Mouse (Mus musculus) cerebellum, adult 2 months (tissue): Measurements from ENCODE around the gene Slc25a3. TPM values are rescaled to one million over a fixed set of nuclear protein-coding genes. Genes with fewer than 3 reads are reported as not detected.

Experiments
- DNase-seq, 2 experiments: peaks; one replicate each; pipeline ENCODE4 v3.0.0; 2021
- H3K27ac ChIP-seq: fragments of 200-500 bp; 2 replicates; pipeline ENCODE4 v1.5.1; 2012; ENCODE audit warnings: low read length, control low read depth, inconsistent platforms; ENCODE audit not compliant: insufficient read depth
- H3K27me3 ChIP-seq: fragments of 200-500 bp; 2 replicates; pipeline ENCODE4 v1.6.1; 2012; ENCODE audit warnings: inconsistent platforms, mild to moderate bottlenecking, low read length, moderate library complexity; ENCODE audit not compliant: control insufficient read depth, insufficient read depth
- H3K4me1 ChIP-seq: fragments of 200-500 bp; 2 replicates; pipeline ENCODE4 v1.6.1; 2011; ENCODE audit warnings: low read length; ENCODE audit not compliant: control insufficient read depth, insufficient read depth
- H3K4me3 ChIP-seq: fragments of 200-500 bp; replicated peaks from 2 replicates; pipeline ENCODE3; 2011; ENCODE audit warnings: mild to moderate bottlenecking, low read depth, low read length, control low read depth; ENCODE audit not compliant: insufficient read depth
- CTCF ChIP-seq: fragments of 200-500 bp; IDR thresholded peaks from 2 replicates; pipeline ENCODE4 v1.5.1; 2011; ENCODE audit warnings: low read depth, mild to moderate bottlenecking, control low read depth, low read length, moderate library complexity, borderline replicate concordance; ENCODE audit not compliant: insufficient read depth
- POLR2A ChIP-seq: fragments of 200-500 bp; IDR thresholded peaks from 2 replicates; pipeline ENCODE4 v1.6.1; 2011; ENCODE audit warnings: low read length, control low read depth, borderline replicate concordance; ENCODE audit not compliant: insufficient read depth
- WGBS: fragments of 180-500 bp; shearing (Covaris S2); methylation state at CpG from one replicate; pipeline ENCODE4 v1.1.7; 2018; 5-methylcytosine and 5-hydroxymethylcytosine counted together
- polyA plus RNA-seq: library from polyadenylated mRNA; depleted of rRNA; stranded (reverse); fragments of >200 nt; gene quantifications from 2 replicates; pipeline ENCODE4 v1.2.3, GENCODE M21; 2012

The Slc25a3 gene
- polyA plus RNA-seq, 1 experiment, result 804 TPM

- no peak for TF ChIP-seq CTCF
- no peak for TF ChIP-seq POLR2A
- H3K4me1 ChIP-seq, result peaks cover 6% of the 10 kb centered on the region; the same call in 1 of the 2 replicates
- no peak for DNase-seq
- 17% methylated on average over 6 of the region's 6 CpGs for WGBS
- H3K27ac ChIP-seq, result no peak overlapping the region
- H3K27me3 ChIP-seq, result no peaks in the 10 kb centered on the region
- peak overlapping the region; percentile 79 for H3K4me3 ChIP-seq
Observed at GRCm38 (mm10) chr10:91122646-91123045, 1.2 kb downstream of the Slc25a3 start.

- 87% methylated on average over 12 of the region's 12 CpGs for WGBS
- no peak for DNase-seq
- peaks cover 2% of the 10 kb centered on the region; the same call in 1 of the 2 replicates for H3K4me1 ChIP-seq
- no peak overlapping the region for H3K27ac ChIP-seq
- H3K27me3 ChIP-seq, result no peaks in the 10 kb centered on the region
- no peak for TF ChIP-seq CTCF
- no peak for TF ChIP-seq POLR2A
- no peak overlapping the region for H3K4me3 ChIP-seq
Observed at GRCm38 (mm10) chr10:91116958-91117357, 6.9 kb downstream of the Slc25a3 start.

GRCm38 (mm10) chr10:91109841-91110240 lies 14.0 kb downstream of the Slc25a3 start:
- H3K27me3 ChIP-seq, result no peaks in the 10 kb centered on the region
- H3K27ac ChIP-seq, result no peak overlapping the region
- no peak overlapping the region for H3K4me3 ChIP-seq
- no peaks in the 10 kb centered on the region for H3K4me1 ChIP-seq
- 73% methylated on average over 4 of the region's 4 CpGs for WGBS
- TF ChIP-seq POLR2A (no peak), CTCF (no peak)
- DNase-seq, result no peak

GRCm38 (mm10) chr10:91105981-91106380 lies 17.9 kb downstream of the Slc25a3 start:
- Histone ChIP-seq H3K4me1 (no peaks in the 10 kb centered on the region), H3K27me3 (no peaks in the 10 kb centered on the region), H3K27ac (no peak overlapping the region), H3K4me3 (no peak overlapping the region)
- no peak for TF ChIP-seq POLR2A
- no peak for TF ChIP-seq CTCF
- no peak for DNase-seq
- WGBS, result 92% methylated on average over 3 of the region's 3 CpGs

- WGBS, result 88% methylated on average over 14 of the region's 14 CpGs
- TF ChIP-seq POLR2A, result no peak
- TF ChIP-seq CTCF, result no peak
Observed at GRCm38 (mm10) chr10:91102799-91103590, 20.9 kb downstream of the Slc25a3 start.

GRCm38 (mm10) chr10:91101936-91102335 lies 21.9 kb downstream of the Slc25a3 start:
- no peak for DNase-seq
- H3K4me3 ChIP-seq, result no peak overlapping the region
- H3K27ac ChIP-seq, result no peak overlapping the region
- TF ChIP-seq POLR2A (no peak), CTCF (no peak)
- H3K4me1 ChIP-seq, result no peaks in the 10 kb centered on the region
- WGBS, result 92% methylated on average over 25 of the region's 25 CpGs
- no peaks in the 10 kb centered on the region for H3K27me3 ChIP-seq

More at GRCm38 (mm10) chr10:91102799-91103590, 20.9 kb downstream of the Slc25a3 start:
- H3K4me3 ChIP-seq, result no peak overlapping the region
- no peaks in the 10 kb centered on the region for H3K27me3 ChIP-seq
- H3K27ac ChIP-seq, result no peak overlapping the region
- H3K4me1 ChIP-seq, result no peaks in the 10 kb centered on the region
- no peak for DNase-seq

GRCm38 (mm10) chr10:91100101-91100500 lies 23.8 kb downstream of the Slc25a3 start:
- TF ChIP-seq POLR2A, result no peak
- TF ChIP-seq CTCF, result no peak
- 97% methylated on average over 1 of the region's 1 CpGs for WGBS
- no peaks in the 10 kb centered on the region for H3K27me3 ChIP-seq
- no peak for DNase-seq
- H3K4me3 ChIP-seq, result no peak overlapping the region
- no peaks in the 10 kb centered on the region for H3K4me1 ChIP-seq
- no peak overlapping the region for H3K27ac ChIP-seq

- H3K4me3 ChIP-seq, result no peak overlapping the region
- no peaks in the 10 kb centered on the region for H3K27me3 ChIP-seq
- no peak overlapping the region for H3K27ac ChIP-seq
- WGBS, result 95% methylated on average over 8 of the region's 8 CpGs
- TF ChIP-seq POLR2A (no peak), CTCF (no peak)
- no peaks in the 10 kb centered on the region for H3K4me1 ChIP-seq
- no peak for DNase-seq
Observed at GRCm38 (mm10) chr10:91098056-91098455, 25.8 kb downstream of the Slc25a3 start.
